Mouse (Mus musculus): ENCODE results near the gene Ezh2.
A peak's percentile ranks its signal among the peaks of the same experiment; 100 is the strongest.

Ezh2 gene

GRCm38 (mm10) chr6:47532547-47532946 is 62.6 kb downstream of the Ezh2 start:
- DNase-seq = no peak

- DNase-seq = no peak
Measured at GRCm38 (mm10) chr6:47527655-47528054, 67.5 kb downstream of the Ezh2 start.

GRCm38 (mm10) chr6:47527129-47527528 is 68.0 kb downstream of the Ezh2 start:
- peak in 1 of 2 experiments; percentile 14 for DNase-seq

DNA sequence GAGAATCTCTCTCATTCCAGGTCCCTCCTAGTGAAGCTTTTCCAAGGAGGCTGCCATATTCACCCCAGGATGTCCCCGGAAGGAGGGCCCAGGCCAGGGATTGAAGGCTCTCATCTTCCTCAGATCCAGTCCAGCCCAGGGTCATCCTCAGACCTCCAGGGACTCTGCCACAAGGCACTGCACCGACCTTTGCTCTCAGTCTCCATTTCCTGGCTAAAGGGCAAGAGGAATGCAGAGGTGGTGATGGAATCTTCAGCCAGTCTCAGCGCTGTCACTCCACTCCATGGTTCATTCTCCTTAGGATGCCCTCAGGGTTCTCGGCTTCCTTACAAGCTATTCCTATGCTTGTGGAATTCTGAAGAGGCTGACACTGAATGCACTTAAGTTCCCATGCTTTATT is 68.7 kb downstream of the Ezh2 start:
- DNase-seq = peak; percentile 2 to 29

DNA sequence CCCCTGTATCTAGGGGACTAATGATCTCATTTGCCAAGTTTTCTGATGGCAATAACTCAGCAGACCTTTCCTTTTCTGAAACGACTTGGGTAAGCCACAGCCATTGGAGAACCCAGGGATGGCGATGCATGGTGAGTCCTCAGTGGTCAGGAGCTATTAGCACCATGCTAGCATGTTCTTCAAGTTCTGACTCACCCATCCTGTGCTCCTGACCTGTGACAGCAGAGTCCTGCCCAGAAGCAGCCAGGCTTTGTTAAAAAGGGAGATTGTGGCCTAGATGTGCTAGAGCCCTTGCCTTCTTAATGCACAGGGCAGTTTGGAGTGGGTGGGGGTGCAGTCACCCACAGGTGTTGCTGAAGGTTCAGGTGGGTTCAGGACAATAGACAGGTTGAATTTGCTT is 70.1 kb downstream of the Ezh2 start:
- no peak for DNase-seq

DNA sequence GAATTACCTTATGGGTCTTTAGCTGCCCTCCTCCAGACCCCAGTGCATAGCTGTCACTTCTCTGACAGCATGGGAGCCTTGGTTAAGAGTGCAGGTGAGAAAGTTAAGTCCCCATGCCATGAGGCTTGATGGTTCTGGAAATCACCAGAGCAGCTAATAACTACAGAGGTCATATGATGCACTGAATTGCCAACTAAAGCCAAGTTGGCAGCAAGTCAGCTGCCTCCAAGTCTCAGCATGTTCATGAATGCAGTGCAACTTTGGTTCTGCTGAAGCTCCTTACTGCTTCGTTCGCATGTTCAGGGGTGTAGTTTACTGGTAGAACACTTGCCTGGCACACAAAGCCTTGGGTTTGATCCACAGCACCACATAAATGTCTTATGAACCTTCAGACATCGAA is 72.7 kb downstream of the Ezh2 start:
- DNase-seq = peak; percentile 38 to 62

- no peak for DNase-seq
Measured at GRCm38 (mm10) chr6:47520030-47520429, 75.1 kb downstream of the Ezh2 start.

GRCm38 (mm10) chr6:47494562-47494961 is 100.6 kb downstream of the Ezh2 start:
- DNase-seq = peak; percentile 17 to 31

DNA sequence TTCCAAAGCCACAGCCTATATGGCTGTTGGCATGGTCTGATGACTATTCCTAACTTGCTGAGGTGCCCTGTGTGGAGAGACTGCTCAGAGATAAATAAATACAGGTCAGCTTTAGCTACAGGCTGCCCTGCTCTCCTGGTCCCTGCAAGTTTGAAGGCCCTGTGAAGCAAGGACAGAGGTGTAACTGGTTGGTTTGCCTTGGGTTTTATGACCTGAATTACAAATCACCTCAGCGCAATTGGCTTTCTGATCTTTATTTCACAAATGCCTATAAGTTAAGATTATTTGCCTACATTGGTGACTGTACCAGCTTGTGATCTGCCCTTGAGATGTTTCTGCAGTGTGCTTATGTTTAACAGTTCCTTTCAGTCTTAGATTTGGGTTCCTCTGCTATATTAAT is 113.1 kb downstream of the Ezh2 start:
- DNase-seq = no peak
